Mouse (Mus musculus): ENCODE data around the gene Rcc2.

Rcc2 gene

DNA sequence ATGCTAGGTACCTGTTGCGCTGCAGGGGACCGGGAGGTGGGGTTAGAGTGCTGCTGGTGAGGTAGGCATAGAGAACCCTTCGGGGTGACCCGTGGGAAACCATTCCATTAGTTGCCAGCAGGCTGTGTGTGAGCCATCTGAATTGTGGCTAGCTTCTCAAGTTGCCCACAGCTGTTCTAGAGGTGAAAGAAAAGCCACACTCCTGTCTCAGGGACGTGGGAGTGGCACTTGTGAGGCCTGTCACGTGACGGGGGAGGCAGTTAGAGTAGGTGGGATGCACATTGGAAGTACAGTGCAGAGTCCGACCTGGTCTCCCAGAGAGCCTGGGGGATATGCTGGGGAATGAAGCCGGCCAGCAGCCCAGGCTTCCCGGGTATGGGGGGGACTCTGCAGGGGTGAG, 9.3 kb downstream of the Rcc2 start:
- no peak for DNase-seq (ENCODE audit: inconsistent ontology term)

DNA sequence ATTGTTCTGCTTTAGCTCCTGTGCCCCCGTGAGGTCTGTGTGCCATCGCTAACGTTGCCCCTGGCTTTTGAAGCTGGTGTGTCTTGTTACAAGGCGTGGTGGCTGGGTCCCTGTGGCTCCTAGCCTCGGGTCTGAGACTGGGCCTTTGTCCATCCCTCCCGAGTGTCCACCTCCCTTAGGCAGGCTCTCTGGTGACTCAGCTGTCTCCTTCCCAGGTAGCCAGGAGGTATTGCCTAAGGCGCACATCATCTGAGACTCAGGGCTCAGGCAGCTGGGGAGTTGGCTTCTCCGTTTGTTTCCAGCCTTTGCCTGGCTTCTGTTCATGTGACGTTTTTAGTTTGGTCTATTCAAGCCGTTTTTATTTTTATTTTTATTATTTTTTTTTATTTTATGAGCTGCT, 10.4 kb downstream of the Rcc2 start:
- no peak for DNase-seq (ENCODE audit: inconsistent ontology term)

DNA sequence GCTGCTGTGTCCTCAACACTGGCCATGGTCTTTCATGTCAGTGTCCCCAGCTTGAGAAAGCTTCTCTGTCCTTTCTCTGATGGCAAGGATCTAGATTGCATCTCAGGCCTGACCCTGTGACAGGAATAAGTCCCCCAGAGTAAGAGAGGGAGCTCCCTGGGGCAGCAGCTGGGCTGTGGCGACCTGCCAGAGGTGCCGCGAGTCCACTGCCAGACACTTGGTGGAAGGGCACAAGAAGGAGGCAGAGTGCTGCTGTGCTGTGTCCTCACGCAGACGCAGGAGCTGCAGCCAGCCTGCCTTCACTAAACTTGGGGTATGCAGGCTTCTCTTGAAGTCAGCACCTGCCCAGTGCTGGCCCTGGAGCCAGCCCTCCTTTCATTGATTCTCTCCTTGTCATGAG, 11.0 kb downstream of the Rcc2 start:
- peak; percentile 23 for DNase-seq (ENCODE audit: inconsistent ontology term)

- DNase-seq (ENCODE audit: inconsistent ontology term), result peak; percentile 96
Measured at GRCm38 (mm10) chr4:140713480-140714365, 13.4 kb downstream of the Rcc2 start.

GRCm38 (mm10) chr4:140714586-140714985, 14.2 kb downstream of the Rcc2 start:
- no peak for DNase-seq (ENCODE audit: inconsistent ontology term)

DNA sequence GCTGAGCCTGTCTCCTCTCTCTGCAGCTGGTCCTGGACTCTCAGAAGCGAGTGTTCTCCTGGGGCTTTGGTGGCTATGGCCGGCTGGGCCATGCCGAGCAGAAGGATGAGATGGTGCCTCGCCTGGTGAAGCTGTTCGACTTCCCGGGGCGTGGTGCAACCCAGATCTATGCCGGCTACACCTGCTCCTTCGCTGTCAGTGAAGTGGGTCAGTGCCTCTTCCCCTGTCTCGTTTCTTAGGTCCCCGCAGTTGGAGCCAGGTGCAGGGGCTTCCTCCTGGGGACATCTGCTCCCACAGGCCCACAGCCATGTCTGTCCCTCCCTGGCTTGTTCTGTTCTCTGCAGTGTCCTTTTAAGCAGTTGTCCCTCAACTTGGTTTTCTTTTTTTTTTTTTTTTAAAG, 16.7 kb downstream of the Rcc2 start:
- DNase-seq (ENCODE audit: inconsistent ontology term), result no peak

DNA sequence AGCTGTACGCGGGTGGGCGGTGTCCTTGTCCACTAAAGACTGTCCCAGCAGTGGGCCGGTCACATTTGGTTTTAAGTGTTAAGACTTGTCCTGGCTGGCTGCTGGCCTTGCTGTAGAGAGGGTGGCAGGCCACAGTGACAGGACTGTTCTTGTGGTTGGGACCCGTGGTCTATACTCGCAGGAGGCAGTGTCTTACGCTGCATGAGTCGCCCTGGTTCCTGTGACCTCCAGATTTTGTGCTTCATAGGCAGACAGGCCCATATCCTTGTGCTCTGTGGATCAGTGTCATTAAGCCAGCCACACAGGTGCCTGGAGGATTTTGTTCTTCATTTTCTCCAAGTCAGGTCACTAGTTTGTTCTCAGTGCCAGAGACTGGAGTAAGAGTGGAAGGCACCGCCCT, 18.1 kb downstream of the Rcc2 start:
- no peak for DNase-seq (ENCODE audit: inconsistent ontology term)

DNA sequence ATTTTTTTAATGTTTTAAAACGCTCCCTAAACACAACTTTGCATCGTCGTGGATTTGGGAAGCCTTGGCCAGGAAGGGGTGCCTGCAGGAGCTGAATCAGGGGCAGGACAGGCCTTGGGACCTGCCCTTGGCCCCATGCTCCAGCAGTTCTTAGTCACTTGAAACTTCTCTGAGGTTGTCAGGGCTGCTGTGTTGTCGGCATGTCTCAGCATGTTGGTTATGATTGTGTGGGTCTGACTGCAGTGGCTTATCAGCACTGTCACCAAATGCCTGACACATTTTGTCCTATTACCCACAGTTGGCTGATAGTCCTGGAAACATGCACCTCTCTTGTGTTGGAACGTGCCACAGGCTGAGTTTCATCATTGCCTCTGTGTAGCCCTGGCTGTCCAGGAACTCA, 19.8 kb downstream of the Rcc2 start:
- no peak for DNase-seq (ENCODE audit: inconsistent ontology term)

DNA sequence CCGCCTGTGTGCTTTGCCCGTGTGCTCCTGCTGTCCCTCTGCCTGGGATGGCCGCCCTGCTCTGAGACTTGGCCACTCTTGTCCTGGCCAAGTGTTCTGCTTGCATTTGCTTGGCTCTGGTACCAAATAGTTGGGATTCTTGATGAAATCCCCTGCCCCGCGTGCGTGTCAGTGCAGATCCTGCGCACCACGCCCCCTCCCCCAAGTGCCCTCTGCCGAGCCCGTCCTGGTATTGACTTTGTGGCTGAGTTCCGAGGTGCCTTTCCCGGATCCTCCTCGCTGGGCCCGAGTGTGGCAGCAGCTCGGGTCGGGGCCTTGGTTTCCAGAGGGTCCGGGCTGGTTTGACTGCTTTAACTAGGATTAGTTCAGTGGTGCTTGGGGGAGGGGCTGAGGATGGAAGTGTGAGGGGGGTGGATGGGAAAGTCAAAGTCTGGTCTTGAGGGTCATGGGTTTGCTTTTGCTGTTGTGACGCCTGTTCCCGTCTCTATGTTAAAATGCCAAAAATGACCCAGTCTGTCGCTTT, 21.7 kb downstream of the Rcc2 start:
- no peak for DNase-seq (ENCODE audit: inconsistent ontology term)

GRCm38 (mm10) chr4:140722710-140723109, 22.4 kb downstream of the Rcc2 start:
- peak; percentile 18 for DNase-seq (ENCODE audit: inconsistent ontology term)

DNA sequence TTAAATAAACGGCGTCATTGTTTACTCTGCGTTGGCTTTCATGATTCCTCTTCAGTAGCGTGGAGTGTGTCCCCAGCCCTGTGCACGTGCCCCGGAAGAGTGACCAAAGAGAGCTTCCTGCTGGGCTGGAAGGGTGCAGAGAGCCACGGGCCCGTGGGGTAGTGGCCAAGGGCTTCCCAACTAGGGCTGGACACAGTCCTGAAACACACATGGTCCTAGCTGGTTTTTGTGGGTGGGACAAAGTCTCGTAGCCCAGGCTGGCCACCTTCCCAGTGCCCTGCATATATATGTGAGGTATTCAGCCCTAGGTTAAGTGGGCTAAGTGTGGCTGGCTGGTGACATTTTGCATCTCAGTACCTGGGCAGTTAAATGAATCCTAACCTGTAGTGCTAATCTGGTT, 22.9 kb downstream of the Rcc2 start:
- DNase-seq (ENCODE audit: inconsistent ontology term), result no peak

GRCm38 (mm10) chr4:140723801-140724200, 23.5 kb downstream of the Rcc2 start:
- peak; percentile 42 for DNase-seq (ENCODE audit: inconsistent ontology term)

DNA sequence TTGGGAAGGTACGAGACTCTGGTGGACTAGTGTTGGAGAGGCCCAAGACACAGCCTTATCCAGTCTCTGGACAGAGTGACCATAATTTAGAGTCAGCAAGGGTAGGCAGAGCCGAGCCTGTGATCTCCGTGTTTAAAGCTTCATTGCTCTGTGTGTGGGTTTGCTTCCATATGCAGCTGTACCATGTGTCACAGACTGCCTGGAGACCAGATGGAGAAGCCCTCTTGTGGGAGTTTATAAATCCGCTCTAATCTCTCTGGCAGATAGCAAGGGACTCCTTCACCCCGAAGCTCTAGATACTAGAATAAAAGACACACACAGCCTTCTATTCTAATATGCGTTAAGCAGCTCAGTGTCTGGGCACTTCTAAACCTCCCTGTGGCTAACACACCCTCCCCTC, 24.4 kb downstream of the Rcc2 start:
- DNase-seq (ENCODE audit: inconsistent ontology term), result no peak

DNA sequence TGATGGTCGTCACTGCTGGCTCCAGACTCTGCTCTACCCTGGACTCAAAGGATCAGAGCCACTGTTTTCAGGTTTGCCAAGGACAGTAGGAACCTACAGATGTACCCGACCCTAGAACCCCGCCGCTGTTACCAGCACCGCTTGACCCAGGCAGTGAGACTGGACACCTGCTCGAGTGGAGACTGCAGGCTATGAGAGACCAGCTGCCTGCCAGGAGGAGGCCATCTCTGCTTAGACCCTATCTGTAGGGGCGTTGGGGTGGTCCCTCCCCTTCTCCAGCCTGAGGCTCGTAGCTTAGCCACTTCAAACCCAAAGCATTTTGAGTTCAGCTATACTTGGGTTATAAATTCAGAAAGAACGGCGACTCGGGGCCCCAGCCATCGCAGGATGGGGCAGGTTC, 26.6 kb downstream of the Rcc2 start:
- DNase-seq (ENCODE audit: inconsistent ontology term), result no peak

DNA sequence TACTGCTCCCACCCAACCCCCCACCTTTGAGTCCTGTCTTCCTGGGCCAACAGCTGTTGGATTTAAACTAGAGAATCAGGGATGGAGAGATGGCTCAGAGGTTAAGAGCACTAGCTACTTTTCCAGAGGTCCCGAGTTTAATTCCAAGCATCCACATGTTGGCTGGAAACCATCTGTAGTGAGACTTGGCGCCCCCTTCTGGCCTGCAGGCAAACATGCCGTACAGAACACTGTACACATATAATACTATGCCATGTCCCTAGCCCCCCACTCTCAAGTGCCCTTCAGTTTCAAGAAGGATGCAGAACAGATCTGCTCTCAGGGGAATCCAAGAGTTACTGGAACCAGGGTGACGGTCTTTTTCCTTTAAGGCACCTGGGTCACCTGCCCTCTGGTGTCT, 31.3 kb downstream of the Rcc2 start:
- no peak for DNase-seq (ENCODE audit: inconsistent ontology term)

- DNase-seq (ENCODE audit: inconsistent ontology term), result no peak
Measured at GRCm38 (mm10) chr4:140732871-140733270, 32.5 kb downstream of the Rcc2 start.

GRCm38 (mm10) chr4:140740655-140741054, 40.3 kb downstream of the Rcc2 start:
- no peak for DNase-seq (ENCODE audit: inconsistent ontology term)

GRCm38 (mm10) chr4:140741401-140741800, 41.1 kb downstream of the Rcc2 start:
- DNase-seq (ENCODE audit: inconsistent ontology term), result no peak

DNA sequence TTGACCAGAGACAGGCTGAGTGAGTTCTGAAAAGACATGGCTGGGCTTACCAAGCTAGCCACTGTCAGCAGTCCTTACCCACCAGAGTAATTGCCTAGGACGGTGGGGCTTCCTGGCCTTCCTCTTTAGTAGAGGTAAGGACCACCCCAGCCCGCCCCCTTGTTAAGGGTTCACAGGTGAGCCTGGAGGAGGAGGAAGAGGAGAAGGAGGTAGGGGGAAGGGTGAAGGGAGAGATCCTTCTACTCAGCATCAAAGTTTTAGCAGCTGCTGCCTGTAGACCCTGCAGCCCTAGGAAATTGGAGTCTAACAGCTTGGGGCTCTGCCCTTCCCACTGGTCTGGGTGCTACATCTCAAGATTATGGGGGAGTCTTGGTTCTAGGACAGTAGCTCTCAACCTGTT, 42.2 kb downstream of the Rcc2 start, which contains the start of gene Padi6:
Padi6 (minus strand) TSS at position 101 of the 400 bp plus-strand sequence.
- no peak for DNase-seq (ENCODE audit: inconsistent ontology term)

GRCm38 (mm10) chr4:140743086-140743485, 42.7 kb downstream of the Rcc2 start:
- DNase-seq (ENCODE audit: inconsistent ontology term), result no peak

DNA sequence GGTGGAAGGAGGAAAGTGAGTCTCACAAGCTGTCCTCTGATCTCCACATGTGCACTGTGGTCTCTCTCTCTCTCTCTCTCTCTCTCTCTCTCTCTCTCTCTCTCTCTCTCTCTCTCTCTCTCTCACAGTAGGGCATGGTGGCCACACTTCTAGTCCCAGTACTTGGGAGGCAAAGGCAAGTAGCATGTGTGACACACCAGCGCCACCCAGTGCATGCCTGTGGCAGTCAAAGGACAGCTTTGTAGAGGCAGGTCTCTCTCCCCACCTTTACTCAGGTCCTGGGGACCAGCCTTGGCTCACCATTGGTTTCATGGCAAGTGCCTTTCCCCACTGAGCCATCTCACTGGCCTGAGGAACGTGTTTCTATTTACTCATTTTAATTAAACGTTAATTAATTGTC, 44.3 kb downstream of the Rcc2 start:
- DNase-seq (ENCODE audit: inconsistent ontology term), result no peak

GRCm38 (mm10) chr4:140747978-140748377, 47.6 kb downstream of the Rcc2 start:
- peak; percentile 54 for DNase-seq (ENCODE audit: inconsistent ontology term)

DNA sequence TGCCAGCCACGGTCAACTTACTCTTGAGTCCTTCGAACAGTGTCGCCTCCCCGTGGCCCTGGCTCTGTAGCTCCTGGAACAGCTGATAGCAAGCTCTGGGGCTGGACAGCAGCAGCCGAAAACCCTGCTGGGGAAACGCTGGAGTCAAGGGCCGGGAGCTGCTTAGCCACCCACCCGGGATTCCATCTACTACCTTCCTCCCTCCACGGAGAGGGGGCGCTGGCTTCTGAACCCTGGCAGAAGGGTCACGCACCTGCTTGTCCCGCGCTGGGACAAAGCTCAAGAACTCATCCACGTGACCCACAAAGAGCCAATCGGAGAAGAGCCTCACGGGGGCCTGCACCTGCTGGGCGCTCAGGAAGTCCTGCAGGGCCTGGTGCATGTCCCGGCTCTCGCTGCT, 50.0 kb downstream of the Rcc2 start:
- no peak for DNase-seq (ENCODE audit: inconsistent ontology term)

Measured in Muller cell, postnatal 12 days (primary cell).